Mouse (Mus musculus) MN1 (cell line): ENCODE results near the gene Prr15l.
A peak's percentile ranks its signal among the peaks of the same experiment; 100 is the strongest.

Source experiments
- DNase-seq: peaks from one replicate; pipeline ENCODE4 v3.0.0-alpha.2; 2016; ENCODE audit warnings: low spot score

Prr15l gene

DNA sequence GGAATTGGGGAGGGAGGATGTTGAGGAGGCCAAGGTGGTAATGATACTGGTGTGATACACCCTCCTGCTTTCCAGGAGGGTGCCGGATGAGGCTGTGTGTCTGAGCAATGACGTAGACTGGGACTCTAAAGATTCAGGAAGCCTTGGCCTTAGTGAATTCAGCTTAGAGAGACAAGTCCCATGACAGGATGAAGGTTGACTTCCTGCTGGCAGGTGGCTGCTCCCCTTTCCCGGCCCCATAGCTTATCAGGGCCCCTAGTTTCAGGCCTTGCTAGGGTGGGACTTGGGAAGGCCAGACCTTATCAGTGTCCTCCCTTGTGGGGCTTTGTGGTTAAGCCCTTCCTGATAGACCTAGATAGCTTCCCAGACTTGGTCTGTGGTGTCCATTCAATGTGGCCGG, 19.9 kb downstream of the Prr15l start:
- no peak for DNase-seq

DNA sequence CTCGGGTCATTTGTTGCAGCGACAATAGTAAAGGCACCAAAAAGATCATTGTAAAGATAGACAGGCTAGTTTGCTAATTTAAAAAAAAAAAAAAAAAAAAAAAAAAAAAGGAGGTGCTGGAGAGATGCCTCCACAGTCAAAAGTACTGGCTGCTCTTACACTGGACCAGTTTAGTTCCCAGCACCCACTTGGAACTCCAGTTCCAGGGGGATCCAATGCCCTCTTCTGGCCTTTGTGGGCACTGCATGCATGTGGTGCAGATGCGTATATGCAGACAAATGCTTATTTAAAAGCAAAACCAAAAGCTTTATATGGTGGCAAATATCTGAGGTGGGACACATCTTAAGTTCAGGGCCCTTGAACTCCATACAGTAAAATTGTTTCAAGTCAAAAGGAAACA, 22.9 kb downstream of the Prr15l start:
- no peak for DNase-seq

DNA sequence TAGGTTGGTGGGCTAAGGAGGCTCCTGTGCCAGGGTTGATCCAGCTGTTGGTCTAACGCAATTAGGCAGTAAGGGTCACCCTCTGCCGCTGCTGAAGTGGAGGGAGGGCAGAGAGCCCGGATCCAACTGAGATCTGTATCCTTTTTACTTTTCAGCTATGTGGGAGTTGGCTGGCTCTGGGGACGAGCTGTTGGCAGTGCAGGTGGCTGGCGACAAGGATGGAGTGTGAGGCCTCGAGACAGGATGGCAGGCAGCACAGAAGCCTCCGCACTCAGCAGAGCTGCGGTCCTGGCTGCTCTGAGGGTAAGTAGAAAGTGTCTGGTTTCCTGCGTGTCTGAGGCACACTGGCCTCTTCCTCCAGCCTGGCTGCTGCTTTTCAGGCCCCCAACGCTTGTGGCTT, 24.5 kb downstream of the Prr15l start:
- no peak for DNase-seq

DNA sequence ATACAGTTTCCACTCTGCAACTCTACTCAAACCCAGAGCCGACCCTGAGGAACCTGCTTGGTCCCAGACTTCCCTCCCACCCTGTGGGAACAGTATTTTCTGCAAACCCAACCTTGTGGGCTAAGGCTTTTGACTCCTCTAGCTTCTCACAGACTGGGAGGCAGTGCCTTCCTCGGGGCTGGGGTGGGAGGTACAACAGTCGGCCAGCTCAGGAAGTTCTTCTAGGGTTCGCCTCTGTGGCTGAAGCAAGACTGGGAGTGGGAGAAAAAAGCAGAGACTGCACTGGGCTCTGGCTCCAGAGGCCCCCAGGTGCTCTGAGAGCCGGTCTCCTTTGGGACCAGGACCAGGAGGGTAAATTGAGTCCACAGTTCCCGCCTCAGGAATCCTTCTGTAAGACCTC, 25.0 kb downstream of the Prr15l start:
- no peak for DNase-seq

DNA sequence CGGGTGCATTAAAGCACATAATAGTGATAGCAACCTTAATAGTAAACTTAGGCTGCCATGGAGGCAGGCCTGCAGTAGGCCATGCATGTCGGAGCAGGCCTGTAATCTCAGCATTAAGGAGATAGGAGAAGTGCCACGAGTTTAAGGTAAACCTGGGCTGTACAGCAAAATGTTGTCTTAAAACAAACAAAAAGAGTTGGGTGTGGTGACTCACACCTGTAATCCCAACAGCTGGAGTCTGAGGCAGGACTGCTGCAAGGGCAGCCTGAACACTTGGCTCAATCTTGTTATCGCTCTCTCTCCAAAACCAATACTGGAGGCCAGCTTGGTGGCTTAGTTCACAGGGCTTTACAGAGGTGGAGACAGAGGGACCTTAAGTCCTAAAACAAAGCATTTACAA, 27.2 kb downstream of the Prr15l start:
- DNase-seq = no peak

DNA sequence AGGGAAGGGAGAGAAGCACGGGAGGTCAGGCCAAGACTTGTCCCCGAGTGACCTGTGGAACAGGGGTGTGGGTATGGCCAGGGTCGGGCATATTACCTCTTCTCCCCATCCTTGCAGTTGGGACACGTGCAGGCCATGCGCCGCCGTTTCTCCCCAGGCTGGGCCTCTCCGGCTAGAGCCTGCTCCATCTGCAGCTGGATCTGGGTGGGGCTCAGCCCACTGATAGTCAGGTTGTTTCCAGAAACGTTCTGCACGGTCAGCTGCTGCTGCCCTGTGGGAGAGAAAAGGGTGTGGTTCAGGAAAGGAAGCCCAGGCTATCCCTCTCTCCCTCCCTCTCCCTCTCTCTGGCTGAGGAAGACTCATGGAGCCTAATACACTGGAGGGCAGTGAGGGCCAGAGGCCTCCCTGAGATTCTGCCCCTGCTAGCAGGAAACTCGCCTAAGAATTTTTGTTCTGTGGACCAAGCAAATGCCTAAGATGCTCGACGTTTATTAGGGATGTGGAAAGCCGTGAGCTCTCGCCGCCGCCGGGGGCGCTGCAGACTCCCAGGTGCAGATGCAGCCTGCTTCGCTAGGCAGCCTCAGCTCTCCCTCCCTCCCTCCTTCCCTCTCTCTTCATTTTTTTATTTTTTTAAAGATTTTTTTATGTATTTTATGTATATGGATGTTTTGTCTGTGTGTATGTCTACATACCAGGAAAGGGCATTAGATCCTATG, 28.3 kb downstream of the Prr15l start:
- no peak for DNase-seq

DNA sequence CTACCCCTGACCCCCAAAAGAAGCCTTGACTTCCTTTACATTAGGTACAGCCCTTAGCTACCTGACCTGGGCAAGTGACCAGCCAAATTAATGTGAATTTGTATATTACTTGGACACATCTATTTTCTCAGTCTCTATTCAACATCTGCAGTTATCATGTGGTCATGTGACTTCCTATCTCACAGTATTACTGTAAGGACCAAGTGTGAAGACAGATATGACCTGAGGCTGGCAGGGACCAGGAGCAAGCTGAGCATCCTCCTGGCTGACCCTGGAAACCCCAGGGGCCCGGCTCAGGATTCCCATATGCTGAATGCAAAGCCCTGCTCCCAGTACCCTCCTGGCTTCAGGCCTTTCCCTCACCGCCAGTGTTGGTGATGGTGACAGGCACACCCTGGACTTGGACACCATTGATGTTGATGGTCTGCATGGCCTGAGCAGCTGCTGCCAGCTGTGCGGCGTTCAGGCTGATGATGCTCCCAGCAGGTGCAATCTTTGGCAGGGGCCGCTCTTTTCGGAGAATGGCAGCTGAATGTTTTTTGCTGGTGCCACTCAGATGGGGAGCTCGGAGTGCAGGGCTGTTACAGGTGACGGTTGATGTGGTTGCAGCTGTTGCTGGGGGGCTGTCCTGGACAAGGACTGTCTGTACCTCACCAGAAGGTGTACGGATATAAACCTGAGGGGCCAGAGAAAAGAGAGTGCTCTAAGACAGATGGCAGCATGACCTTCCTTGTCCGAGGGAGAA, 29.3 kb downstream of the Prr15l start:
- no peak for DNase-seq

DNA sequence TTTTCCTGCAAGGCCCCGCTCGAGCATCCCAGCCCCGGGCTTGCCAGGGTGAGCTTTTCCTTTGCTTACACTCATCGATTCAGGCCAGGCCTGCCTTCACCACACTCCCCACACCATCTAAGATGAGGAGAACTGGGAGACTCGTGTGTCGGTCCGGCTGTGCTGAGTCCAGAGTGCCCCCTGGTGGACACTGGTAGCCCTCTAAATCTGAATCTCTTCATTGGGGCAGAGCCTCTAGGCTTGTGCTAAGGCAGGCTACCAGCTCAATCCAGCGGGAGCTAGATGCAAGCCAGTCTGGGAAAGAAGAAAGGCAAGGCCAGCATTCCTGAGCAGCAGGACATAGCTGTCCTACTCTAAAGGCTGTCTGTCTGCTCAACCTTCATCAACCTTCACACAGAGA, 35.7 kb downstream of the Prr15l start:
- DNase-seq = peak; percentile 86

DNA sequence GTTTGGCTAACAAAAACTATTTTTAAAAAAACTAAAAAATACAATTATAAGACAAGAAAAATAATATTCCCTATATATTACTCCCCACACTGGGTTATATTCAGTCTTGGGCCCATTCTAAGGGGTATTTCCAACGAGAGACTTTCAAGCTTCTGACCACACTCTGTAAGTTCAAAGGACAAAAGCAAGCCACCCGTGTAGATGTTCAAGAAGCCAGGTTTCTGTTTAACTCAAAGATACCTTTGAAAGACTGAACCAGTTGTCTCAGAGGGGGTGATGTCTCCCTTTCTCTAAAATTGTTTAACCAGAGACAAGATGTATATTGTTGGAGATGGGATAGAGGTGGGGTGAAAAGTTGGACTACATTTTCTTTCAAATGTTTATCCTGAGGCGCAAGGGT, 38.3 kb downstream of the Prr15l start:
- no peak for DNase-seq

DNA sequence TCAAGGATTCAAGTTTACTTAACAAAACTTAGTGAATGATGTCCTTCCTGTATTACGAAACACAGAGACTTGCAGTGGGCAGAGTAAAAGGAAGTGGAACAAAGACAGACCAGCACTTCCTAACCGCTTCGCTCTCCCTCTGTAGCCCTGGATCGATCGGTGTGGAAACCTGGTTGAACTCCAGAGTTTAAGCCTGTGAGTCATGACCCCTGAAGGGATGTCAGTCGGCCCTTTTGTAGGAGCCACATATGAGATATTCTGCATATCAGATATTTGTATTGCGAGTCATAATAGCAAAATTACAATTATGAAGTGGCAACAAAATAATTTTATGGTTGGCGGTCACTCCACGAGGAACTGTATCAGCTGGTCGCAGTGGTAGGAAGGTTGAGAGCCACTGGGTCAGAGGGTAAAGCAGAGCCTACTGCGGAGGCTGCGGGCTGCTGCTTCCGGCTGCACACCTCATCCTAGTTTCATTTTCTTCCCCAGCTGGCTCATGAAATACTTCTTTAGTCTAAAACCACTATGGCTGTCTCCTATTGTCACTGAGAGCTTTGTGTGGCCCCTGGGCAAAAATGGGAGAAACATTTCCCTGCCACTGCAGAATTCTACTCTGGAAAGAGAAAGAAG, 39.1 kb downstream of the Prr15l start:
- DNase-seq = no peak

DNA sequence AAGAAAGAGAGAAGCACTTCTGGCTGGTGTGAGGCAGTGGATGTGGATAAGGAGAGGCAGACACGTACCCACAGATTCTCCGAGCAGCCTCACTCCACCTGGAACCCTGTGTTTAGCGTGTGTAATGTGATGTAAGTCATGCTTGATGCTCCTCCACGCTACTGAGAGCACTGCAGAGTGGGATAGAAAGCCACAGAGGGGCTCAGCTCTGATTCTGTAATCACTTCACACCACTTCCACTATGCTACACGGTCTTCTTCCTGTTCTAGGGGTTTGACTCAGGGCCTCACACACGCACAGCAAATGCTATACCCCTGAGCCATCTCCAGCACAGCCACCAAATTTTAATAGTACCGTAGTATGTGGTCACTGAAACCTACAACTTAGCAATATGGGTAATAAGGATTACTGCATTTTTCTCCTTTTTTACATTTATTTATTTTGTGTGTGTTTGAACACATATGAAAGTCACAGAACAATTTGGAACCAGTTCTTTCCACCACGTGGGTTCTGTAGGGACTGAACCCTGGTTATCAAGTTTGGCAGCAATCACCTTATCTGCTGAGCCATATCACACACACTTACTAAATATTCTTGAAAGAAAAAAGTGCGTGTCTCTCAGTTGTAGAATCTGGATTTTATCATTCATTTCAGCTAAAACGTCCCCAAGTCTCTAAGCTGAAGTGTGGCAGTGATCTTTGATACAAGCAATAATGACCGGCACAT, 39.8 kb downstream of the Prr15l start:
- no peak for DNase-seq

DNA sequence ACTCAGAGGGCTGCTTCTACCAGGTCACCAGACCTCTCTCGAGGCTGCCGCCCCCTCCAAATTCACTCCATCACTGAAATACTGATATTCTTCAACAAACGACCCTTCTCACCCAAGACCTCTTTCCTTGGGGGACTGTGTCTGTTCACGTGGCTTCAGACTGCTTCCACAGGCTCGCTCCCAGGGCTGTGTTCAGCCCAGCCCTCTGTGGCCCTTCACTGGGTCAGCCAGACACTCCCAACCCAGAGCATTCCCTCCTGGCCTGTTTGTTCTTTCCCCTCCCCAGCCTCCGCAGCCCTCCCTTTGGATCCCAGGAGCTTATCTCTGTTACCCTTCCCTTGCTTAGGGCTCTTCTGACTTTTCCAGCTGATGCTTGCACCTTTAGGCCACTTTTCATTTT, 40.6 kb downstream of the Prr15l start:
- no peak for DNase-seq

DNA sequence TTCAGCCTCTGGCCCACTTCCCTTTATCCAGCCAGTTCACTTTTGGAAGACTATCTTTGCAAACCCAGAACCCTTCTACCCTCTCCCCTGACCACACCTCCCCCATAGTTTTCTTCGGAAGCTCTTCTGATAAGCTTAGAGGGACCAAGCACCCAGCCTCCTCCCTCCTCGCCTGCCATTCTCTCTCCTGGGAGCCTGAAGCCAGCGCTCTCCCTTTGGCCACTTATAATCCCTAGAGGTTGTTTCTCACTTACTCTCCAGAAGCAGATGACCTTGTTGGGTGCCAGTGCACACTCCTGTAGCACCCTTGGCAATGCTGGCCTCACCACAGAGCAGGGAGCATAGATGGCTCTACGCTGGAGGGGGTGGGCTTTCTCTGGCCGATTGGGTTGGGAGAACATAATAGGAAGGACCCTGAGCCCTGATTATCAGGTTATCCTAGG, 41.4 kb downstream of the Prr15l start:
- DNase-seq = no peak

DNA sequence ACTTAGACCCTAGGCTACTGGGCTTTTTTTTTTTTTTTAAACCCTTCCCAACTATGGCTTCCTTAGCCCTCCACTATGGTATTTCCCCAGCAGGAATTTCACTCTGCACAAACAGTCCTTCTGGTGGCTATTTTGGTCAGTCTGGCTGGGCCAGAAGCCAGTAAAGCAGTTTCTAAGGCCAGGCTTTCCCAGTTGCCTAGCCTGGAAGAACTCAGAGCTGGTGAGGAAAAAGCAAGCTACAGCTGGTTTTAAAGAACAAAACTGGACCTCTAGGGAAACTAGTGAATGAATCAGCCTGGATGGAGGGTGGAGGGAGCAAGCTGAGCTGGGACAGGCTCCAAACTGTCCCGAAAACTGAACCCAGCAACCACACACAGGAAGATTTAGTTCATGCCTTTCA, 41.8 kb downstream of the Prr15l start:
- peak; percentile 48 for DNase-seq

DNA sequence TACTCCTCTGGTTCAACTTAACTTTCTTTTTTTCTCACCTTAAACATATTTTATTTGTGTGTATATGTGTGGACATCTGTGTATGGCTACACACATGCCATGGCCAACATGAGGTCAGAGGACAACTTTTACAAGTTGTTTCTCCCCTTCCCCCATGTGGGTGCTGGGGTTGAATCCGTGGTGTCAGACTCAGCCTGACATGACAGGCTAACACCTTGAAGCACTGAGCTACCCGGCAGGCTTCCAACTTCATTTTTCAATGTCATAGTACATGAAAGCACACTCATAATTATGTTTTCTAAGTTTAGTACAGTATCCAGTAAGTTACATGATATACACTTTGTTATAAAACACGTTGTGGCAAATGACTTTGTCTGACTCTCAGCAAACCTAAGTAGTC, 42.4 kb downstream of the Prr15l start:
- DNase-seq = no peak

DNA sequence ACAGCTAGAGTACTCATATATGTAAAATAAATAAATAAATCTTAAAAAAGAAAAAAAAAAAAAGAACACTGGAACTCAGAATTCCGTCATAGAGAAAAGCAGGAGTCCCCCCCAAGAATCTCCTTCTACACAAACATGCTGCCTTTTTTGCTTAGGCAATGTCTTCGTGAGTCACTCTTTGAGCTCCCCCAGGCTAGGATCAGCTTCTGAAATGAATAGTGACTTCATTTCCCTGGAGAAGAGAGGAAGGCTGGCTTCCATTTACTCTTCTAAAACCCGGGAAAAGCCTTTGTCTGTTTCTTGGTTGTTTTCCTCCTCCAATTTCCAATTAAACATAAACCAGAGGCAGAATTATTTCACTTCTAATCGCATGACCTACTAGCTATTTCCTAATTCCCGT, 45.0 kb downstream of the Prr15l start:
- no peak for DNase-seq

DNA sequence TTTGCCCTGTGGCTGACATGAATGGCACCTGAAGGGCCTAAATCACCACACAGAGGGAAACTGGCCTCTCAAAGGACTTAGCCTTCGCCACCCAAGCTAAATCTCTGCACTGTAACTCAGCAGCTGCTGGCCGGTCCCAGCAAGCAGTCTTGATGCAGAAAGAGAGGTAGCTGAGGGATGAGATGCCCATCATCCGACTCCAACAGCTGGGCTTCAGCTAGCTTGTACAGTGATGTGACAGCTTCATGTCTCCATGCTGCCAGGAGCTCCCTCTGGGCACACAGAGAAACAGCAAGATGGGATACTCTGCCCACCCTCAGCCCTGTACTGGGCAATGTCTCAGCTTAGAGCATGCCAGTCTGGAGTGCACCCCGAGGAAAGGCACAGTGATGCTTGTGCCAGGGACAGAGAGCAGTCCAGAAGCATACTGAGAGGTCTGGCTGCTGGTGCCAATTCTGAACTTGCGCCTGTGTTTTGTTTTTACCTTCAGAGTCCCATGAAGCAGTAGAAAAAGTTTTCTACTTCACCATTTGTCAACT, 45.6 kb downstream of the Prr15l start:
- no peak for DNase-seq

DNA sequence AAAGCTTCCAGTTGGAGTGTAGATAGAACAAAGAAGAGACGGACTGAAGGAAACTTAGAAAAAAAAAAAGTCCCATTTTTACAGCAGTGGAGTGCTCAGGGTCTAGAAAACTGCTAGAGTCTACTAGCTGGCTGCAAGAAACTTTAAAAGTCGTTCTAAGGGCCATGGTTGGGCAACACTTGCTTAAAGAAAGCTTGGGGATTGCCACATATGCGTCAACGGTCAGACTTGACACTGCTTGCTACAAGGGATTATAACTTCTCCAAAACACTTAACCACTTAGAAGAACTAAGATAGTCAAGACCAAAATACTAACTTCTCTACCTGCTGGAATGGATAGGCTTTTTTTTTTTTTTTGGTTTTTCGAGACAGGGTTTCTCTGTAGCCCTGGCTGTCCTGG, 46.9 kb downstream of the Prr15l start:
- DNase-seq = no peak

DNA sequence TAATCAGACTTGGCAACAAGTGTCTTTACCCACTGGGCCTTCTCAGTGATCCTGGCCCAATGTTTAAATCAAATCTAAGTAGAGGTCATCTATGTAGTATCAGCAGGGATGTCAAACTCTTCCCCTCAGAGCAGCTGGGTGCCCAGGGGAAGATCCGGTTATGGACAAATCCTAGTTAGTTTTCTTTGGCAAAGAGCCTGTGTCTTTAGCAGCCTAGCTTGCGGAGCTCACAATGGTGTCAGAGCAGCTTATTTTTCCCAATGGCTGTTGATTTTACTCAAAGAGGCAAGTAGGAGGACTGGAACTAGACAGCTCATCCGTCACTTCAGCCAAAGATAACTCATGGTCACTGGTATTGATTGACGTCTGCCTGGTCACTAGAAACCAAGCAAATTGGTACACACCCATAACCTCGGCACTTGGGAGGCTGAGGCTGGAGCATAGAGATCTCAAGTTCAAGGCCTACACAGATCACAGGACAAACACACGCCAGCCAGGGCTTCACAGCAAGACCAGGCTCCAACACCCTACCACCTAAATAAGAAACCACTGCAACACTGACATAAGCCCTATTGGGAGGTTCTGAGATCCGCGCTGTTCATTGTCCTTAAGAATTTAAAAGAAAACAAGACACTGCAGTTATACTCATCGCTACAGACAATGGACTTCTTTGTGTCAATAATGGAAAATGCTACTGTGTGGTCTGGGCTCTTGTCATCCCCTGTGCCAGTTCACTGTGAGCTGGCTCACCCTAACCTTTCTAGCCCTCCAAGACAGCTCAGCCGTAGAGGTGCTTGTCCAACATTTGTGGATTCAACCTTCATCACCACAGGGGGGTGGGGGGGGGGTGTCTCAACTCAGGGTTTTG, 47.8 kb downstream of the Prr15l start:
- no peak for DNase-seq

DNA sequence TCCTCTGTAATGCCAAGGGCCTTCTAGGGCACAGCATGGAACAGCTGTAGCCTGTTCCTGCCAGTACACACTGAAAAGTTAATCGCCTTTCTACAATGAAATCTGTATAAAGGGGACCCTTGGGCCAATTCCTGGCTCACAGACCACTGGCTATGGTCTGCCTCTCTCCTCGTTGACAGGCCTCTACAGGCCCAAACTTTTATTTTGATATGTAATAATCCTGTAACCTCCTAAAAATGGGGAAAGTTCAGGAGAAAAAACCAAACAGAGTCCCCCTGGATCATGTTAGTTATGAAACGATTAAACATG, 48.4 kb downstream of the Prr15l start:
- no peak for DNase-seq

DNA sequence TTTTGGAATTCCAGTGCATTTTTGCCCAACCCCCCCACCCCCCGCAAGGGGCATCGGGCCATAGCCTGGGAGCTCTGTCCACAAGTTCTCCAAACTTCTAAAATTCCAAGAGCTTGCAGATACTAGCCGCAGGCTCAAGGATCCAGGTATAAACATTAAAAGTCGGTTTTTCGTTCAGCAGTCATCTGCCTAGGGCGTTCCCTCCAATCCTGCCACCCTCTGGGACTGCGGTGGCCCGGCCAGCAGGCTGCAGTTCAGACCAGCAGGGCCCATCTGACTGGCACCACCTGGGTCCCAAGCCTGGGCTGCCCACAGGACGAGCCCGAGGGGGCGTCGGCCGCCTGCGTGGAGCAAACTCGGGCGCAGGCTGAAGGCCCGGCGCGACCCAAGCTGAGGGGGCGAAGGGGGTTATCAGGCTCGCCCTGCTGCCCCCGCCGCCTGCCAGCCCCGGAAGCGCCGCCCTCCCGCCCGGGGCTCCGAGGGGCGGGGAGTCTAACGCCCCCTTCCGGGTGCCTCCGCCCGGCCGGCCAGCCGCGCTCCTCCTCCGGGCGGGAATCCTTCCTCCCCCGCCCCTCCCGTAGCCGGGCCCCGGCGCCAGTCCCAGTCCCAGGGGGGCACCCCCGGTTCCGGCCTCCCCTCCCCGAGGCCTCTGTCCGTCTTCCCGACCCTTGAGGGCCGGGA, 49.1 kb downstream of the Prr15l start:
- DNase-seq = peak; percentile 89
